Mouse (Mus musculus) layer of hippocampus, postnatal 25 days (tissue): ENCODE measurements around the gene Map4k4. TPM values are rescaled to one million over a fixed set of nuclear protein-coding genes. Genes with fewer than 3 reads are reported as not detected.

Experiments used
- DNase-seq, 2 experiments: peaks; one replicate each; pipeline ENCODE4 v3.0.0; 2022; ENCODE audit warnings: mixed read lengths in 2 of 2, low spot score in 1 of 2; ENCODE audit errors: extremely low spot score in 1 of 2
- total RNA-seq, 2 experiments: library from RNA; stranded (reverse); gene quantifications; 2 replicates each; pipeline ENCODE4 v1.2.3; 2021

Gene Map4k4
- total RNA-seq, 2 experiments from 2014 or later = 154 to 180 TPM

- no peak for DNase-seq
Measured at GRCm38 (mm10) chr1:39934954-39935353, 34.2 kb downstream of the Map4k4 start.

DNA sequence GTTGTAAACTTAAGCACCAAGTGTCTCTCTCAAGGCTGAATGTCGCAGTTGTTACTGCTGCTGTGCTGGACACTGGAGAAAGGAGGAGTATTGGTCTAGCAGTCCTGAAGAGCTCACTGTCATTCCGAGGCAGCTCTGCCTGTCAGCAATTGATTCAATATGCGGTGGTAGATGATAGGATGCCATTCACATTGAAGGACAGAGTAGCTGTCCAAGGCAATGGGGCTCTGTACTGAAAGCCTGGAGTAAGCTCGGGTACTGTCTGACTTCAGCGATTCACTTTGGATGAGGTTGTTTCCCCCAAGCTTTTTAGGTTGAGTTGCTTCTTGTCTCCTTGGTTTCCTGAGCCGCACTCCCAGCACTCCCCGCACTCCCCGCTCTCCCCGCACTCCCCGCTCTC, 34.9 kb downstream of the Map4k4 start:
- no peak for DNase-seq

DNA sequence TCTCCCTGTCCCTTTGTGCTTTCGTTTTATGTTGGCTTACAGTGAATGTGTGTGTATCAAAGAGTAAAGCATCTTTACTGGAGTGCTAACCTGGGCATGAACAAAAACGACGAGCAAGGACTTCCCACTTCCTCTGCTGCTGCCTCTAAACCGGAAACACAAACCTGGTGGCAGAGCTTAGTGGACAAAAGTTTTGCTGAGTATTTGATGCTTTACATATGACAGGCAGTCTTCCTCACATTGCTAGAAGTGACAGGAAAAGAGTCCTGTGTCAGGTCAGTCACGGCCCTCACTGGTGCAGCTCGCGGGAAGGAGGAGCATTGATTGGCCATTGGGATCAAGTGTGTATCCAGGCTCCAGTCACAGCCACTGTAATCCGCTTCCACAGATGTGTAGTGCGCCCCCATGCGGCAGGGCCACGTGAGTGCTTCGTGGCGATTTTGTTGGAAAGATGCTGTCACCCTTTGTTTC, 35.7 kb downstream of the Map4k4 start:
- DNase-seq = peak; percentile 73 to 85

DNA sequence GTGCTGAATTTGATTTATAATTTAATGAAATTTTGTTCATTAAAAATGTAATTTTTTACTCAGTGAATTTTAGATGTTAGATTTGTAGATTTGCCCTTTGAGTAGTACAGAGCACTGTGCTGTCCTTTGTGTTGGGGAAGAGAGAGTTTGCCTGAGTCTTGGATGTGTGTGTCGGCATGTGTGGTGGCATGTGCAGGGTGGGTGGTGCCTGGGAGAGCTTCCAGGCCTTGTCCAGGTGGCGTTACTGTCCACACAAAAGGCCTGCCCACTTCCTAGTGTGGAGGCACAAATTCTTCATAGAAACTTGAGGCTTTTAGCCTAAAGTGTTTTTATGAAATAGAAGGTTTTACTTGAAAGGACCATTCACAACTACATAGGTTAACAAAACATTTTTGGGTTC, 36.2 kb downstream of the Map4k4 start:
- no peak for DNase-seq

DNA sequence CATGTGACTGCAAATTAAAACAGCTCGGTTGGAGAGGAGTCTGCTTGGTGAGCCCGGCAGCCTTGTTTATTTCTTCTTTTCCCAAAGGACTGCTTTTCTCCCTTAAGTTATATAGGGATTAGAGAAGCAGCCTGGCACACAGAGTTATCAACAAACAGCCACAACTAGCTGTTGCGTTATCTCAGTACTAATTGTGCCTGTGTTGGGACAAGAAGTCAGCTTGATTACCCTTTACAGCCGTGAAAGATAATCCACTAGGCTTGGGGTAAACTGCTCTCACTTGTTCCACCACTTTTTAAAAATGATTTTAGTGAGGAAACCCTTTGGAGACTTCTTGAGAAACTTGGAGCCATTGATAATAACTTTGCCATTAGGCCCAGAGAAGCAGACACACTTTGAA, 36.9 kb downstream of the Map4k4 start:
- DNase-seq = no peak

DNA sequence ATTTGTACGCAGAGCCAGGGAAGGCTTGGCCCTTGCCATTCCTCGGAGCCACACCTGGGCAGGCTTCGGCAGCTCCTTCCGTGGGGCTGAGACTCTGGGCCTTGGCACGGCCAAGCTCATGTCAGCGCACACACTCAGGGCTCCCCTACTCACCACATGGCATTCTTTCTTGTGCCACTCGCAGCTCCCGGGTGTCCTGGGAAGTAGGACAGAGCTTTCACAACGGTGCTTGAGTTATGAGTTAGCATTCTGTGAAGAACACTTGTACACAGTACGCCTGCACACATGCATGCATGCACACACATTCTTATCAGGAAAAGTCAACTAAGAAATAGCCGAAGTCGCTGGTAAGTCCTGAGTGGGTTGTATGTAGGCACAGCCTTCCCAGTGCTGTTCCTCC, 38.7 kb downstream of the Map4k4 start:
- no peak for DNase-seq

DNA sequence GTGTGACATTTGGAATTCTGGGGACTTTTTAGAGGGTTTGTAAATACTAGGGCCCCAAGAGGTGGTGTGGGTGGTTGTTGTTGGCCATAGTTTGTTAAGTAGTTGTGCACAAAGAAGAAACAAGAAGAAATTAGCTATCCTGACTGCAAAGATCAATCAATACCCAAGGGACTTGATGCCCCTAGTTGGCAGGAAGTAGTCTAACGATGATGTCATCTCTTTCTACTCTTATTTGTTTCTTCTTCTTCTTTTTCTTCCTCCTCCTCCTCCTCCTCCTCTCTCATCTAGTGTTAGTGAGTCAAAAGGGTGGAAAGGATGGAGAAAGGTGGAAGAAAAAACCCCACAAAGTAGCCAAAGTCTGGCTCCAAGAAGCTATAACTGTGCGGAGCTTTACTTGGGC, 39.6 kb downstream of the Map4k4 start:
- no peak for DNase-seq

- no peak for DNase-seq
Measured at GRCm38 (mm10) chr1:39941237-39942179, 40.8 kb downstream of the Map4k4 start.

DNA sequence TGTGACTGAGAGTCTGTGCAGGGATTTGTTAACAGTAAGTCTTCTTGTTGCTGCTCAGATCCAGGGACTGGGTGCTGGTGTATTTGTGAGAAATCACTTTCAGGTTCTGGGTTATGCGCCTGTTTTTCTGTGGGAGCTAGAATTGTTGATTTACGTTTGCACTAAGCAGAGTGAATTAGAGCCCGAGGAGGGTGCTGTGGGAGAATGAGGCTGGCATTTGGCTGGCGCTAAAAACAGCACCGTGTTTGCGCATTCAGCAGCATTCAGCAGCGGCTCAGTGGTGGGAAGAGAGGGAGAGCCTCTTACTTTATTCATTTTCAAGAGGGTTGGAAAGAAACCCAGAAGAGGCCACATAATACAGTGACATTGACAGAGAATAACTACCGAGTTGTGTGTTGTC, 42.2 kb downstream of the Map4k4 start:
- peak in 1 of 2 experiments; percentile 61 for DNase-seq

DNA sequence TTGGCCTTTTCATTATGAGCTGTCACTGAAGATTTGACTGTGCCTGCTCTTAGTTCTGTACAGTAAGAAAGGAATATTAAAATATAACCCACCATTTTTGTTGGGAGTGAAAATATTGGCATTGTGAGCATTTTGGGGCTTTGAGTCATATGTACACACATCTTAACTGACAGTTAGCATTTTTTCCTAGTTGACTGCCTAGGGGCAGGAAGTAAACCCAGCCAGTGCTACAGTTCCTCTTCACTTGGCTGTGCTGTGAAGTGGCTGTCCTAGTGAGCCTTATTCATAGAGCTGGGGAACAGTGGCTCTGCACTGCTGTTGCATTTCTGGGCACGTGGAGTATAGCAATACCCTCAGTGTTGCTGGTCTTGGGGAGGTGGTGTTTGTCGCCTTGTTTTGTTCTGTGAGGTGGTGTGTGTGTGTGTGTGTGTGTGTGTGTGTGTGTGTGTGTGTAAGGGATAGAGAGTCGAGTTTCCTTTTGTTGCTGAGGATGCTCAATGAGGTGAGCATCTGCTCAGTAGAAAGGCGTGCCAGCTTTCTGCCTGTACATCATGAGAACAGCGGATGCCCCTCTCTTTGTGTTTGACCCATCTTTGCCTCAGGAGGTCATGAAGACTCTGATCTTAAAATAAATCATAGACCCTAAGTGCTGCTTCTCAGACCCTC, 43.7 kb downstream of the Map4k4 start:
- no peak for DNase-seq

DNA sequence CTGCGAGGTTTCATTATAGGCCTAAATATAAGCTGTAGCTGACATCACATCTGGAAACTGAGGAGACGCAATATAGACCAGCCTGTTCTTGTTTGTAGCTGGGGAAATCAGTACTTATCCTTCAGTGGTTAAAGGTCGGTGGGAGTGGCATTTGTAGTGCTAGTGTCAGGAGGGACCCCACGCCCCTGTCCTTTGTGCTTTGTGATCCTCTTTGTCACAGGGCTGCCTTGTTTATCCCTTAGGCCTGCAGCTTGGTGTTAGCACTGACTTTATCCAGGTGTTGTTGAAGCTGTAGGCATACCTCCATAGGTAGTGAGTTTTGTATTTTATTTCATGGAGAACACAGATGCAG, 44.2 kb downstream of the Map4k4 start:
- DNase-seq = no peak

- DNase-seq = no peak
Measured at GRCm38 (mm10) chr1:39946391-39946790, 45.7 kb downstream of the Map4k4 start.

GRCm38 (mm10) chr1:39947179-39947578, 46.5 kb downstream of the Map4k4 start:
- no peak for DNase-seq

GRCm38 (mm10) chr1:39947701-39948359, 47.1 kb downstream of the Map4k4 start:
- DNase-seq = no peak

- DNase-seq = no peak
Measured at GRCm38 (mm10) chr1:39949205-39949604, 48.5 kb downstream of the Map4k4 start.

DNA sequence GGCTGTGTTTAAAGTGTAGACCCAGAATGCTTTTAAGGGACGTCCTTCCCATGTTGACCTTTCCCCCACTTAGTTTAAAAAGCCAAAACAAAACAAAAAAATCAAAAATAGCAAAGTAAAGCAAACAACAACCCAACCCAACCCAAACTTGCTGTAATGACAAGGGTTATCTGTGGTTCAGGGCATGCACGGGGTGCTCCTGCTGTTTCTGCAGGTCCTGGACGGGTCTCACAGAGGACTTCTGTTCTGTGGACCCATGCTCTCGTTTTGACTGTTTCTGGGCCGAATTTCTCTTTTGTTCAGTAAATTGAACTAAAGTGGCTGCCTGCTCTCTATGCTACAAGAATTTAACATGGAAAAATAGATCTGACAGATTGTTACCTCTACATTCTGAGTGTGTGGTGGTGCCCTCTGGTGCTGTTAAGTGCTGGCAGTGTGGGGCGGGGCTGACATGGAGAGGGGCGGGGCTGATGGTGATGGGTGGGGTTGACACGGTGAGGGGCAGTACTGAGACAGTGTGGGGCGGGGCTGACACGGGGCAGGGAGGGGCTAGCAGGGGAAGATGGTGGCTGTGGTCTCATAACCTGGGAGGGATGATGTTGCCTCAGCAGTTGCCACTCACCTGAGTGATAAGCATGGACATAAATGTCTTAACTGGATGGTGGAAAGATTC, 49.2 kb downstream of the Map4k4 start:
- no peak for DNase-seq

DNA sequence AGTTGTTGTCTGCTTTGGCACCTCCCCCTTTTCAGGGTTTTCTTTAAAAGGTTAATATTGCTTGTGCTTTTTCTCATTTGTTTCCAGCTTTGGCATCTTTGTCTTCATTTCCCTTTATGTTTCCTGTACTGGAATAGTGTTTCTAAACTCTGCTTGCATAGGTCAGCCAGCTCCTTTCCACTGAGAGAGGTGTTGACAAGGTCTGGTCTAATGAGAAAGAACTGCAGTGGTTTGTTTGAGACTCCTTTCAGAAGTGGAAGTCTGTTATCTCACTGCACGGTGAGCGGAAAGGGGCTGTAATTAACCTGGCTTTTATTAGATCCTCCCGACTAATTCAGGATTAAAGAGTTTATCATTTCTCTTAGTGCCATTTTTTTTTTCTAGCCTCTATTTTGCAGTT, 49.9 kb downstream of the Map4k4 start:
- DNase-seq = no peak

- no peak for DNase-seq
Measured at GRCm38 (mm10) chr1:39954652-39955051, 53.9 kb downstream of the Map4k4 start.

DNA sequence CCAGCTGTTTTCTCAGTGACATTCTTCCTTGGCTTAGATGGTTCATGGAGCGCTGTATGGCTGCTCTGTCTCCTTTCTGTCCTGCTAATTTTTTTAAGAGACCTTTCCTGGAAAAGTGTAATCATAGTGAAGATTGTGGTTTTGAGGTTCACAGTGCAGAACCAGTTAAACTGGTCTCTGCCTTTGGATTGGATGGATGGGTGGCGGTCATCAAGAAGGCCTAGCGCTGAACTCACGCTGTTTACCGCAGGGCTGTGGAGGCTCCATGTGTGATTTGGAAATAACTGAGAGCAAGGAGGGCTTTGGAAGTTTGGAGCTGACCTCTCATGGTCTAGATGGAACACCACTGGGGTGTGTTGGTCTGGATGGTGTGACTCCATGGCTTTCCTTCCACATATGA, 56.0 kb downstream of the Map4k4 start:
- no peak for DNase-seq

DNA sequence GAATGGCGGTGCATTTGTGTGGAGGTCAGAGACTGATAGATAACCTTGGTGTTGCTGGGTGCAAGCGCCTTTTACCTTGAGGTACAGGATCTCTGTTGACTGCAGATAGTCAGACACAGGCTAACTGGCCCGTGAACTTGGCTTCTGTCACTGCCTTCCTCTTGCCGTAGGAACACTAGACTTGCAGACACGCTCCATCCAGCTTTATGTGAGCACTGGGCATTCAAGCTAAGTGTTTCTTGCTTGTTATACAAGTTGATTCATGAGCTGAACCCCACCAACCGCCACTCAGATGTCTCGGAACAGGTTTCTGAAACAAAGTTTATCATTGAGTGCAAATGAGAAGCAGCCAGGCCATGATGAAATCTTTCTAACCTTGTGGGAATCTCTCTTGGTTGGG, 57.3 kb downstream of the Map4k4 start:
- no peak for DNase-seq

DNA sequence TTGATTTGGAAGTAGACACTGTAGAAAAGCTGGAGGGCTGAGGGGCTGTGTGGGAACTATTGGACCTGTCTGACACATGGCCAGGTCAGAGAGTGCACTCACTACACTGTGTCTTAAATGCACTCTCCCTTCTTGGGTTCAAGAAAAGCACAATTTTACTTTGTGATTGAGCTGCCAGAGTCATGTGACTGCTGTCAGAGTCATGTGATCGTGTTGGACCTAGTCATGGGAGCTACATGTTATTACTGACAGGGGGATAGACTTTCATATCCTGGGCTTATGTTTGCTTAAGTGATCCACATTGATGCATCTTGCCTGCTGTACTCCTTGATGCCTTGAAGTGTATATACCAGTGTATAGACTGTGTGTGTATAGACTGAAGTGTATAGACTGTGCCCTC, 59.9 kb downstream of the Map4k4 start:
- no peak for DNase-seq
